8 mouse cellular contexts compared by ENCODE assay signal in the genomic region with DNA sequence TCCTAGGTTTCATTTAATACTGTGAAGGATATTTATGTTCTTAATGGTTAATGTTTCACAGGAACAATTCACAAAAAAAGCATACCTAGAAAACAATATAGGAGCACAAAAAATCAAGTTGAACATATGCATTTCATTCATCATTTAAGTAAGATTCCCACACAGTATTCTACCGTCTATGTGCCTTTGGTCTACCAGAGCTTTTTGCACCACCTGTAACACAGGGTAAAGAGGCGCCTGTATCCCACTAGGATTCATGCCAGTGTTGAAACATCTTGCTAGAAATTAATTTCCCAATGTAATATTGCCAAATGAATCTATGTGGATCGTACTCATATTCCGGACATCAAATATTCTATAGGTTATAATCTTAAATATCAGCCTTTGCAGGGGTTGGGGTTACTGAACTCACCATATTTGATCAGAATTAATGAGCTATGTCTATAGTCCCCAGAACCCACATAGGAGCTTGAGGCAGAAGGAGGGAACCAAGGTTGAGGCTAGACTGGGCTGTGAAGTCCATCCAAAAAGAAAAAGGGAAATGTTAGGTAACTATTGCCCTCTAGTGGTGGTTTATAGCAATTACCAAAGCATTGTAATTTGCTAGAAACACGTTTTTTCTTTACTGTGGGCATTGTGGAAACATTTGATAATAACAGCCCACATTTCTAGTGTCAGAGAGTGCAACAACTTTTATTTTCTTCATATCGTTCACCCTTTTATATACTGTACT.
DNase-seq lines count a peak whose midpoint lies in the region; ATAC-seq lines count a peak whose summit lies in the region.

No protein-coding gene starts in this region.

- DNase-seq in forebrain, embryonic 11.5 days (ENCODE audit: low spot score): no peak
- DNase-seq in forebrain, embryonic 10.5 days (ENCODE audit: extremely low spot score, low spot score): no peak
- DNase-seq in lung, postnatal 10 days: peak; percentile 3
- DNase-seq in lung, adult 18-20 months: no peak
- DNase-seq in fibroblast of lung, adult 2 months (ENCODE audit: low read depth): peak; percentile 0
- DNase-seq in spleen, postnatal 36 days (ENCODE audit: low spot score in 2 of 2): no peak
- no peak for DNase-seq in left cerebral cortex, adult 8-10 months (ENCODE audit: low spot score in 2 of 2)

- H3K27ac ChIP-seq in forebrain, embryonic 11.5 days (ENCODE audit: low read depth, low read length): no peak overlapping the region
- H3K27ac ChIP-seq in forebrain, embryonic 10.5 days: no peak overlapping the region
- H3K27ac ChIP-seq in midbrain, embryonic 16.5 days (ENCODE audit: low read length): no peak overlapping the region

- peak; percentile 78 for ATAC-seq in forebrain, embryonic 11.5 days (replicated peaks; ENCODE audit: low FRiP score)
- peak; percentile 85; the same call in 1 of the 2 replicates for ATAC-seq in midbrain, embryonic 16.5 days

- H3K4me3 ChIP-seq in forebrain, embryonic 11.5 days (ENCODE audit: low read depth, low read length): no peak overlapping the region
- no peak overlapping the region for H3K4me3 ChIP-seq in forebrain, embryonic 10.5 days
- H3K4me3 ChIP-seq in midbrain, embryonic 16.5 days (ENCODE audit: low read depth, low read length): no peak overlapping the region

- no peaks in the 10 kb centered on the region for H3K27me3 ChIP-seq in forebrain, embryonic 11.5 days (ENCODE audit: control insufficient read depth, insufficient read depth, low read length)
- no peaks in the 10 kb centered on the region for H3K27me3 ChIP-seq in forebrain, embryonic 10.5 days (ENCODE audit: poor library complexity, severe bottlenecking)
- no peaks in the 10 kb centered on the region for H3K27me3 ChIP-seq in midbrain, embryonic 16.5 days (ENCODE audit: control insufficient read depth, insufficient read depth, low read depth, low read length)

- no peak overlapping the region for H3K9ac ChIP-seq in forebrain, embryonic 11.5 days (ENCODE audit: low read length)
- H3K9ac ChIP-seq in midbrain, embryonic 16.5 days (ENCODE audit: low read depth, low read length): no peak overlapping the region

- WGBS in forebrain, embryonic 11.5 days: 60% methylated on average over 6 of the region's 6 CpGs
- 61% methylated on average over 6 of the region's 6 CpGs for WGBS in forebrain, embryonic 10.5 days
- WGBS in midbrain, embryonic 16.5 days: 54% methylated on average over 6 of the region's 6 CpGs

- no peak overlapping the region for H3K4me2 ChIP-seq in forebrain, embryonic 11.5 days (ENCODE audit: low read depth, low read length, severe bottlenecking)
- no peak overlapping the region for H3K4me2 ChIP-seq in midbrain, embryonic 16.5 days (ENCODE audit: low read length)

- H3K36me3 ChIP-seq in forebrain, embryonic 11.5 days (ENCODE audit: control insufficient read depth, insufficient read depth, low read length): no peaks in the 10 kb centered on the region
- no peaks in the 10 kb centered on the region for H3K36me3 ChIP-seq in forebrain, embryonic 10.5 days (replicated peaks)
- H3K36me3 ChIP-seq in midbrain, embryonic 16.5 days (ENCODE audit: control insufficient read depth, insufficient read depth, low read length): peaks cover 4% of the 10 kb centered on the region; the same call in 1 of the 2 replicates

- H3K9me3 ChIP-seq in forebrain, embryonic 11.5 days (ENCODE audit: control insufficient read depth, low read length): no peaks in the 10 kb centered on the region
- H3K9me3 ChIP-seq in forebrain, embryonic 10.5 days: no peaks in the 10 kb centered on the region
- H3K9me3 ChIP-seq in midbrain, embryonic 16.5 days (replicated peaks; ENCODE audit: control insufficient read depth, low read length, poor library complexity, severe bottlenecking): no peaks in the 10 kb centered on the region

- H3K4me1 ChIP-seq in forebrain, embryonic 11.5 days (replicated peaks; ENCODE audit: control insufficient read depth, insufficient read depth, low read length): no peaks in the 10 kb centered on the region
- H3K4me1 ChIP-seq in forebrain, embryonic 10.5 days: no peaks in the 10 kb centered on the region
- no peaks in the 10 kb centered on the region for H3K4me1 ChIP-seq in midbrain, embryonic 16.5 days (ENCODE audit: control insufficient read depth, insufficient read depth, low read length)

Comparison
In these comparisons a context has a peak if more than half of its experiments do, and no peak if none do; other contexts are left out.
1. DNase-seq: peak in lung, postnatal 10 days (single experiment) and fibroblast of lung, adult 2 months (single experiment); none in forebrain, embryonic 11.5 days (single experiment), forebrain, embryonic 10.5 days (single experiment), lung, adult 18-20 months (0 of 2), spleen, postnatal 36 days (0 of 2) and left cerebral cortex, adult 8-10 months (0 of 2).